Mouse (Mus musculus) CD4-positive, CD25-positive, alpha-beta regulatory T cell, adult 4 months (primary cell): ENCODE data around the gene Anxa9. TPM values are rescaled to one million over a fixed set of nuclear protein-coding genes. Genes with fewer than 3 reads are reported as not detected.
"Not testable (repeated sequence)": the region's sequence is repeated elsewhere in the genome, so short reads cannot be mapped to it uniquely, and the experiment has no call there.

Experiments
- ATAC-seq: one replicate; pipeline ENCODE4 v1.8.0; 2017
- polyA plus RNA-seq, 2 experiments: library from polyadenylated mRNA; unstranded; fragments of 100-300 nt; shearing (Covaris generic); gene quantifications; one replicate each; pipeline ENCODE4 v1.2.1; 2017

Gene Anxa9
- polyA plus RNA-seq: 1 to 10 TPM in 1 of 2 experiments, under 1 TPM in 1; 0.42 to 1.1 TPM

- ATAC-seq: no peak
These were observed at the start of gene Anxa9 for GRCm38 (mm10) chr3:95307100-95307499. Gene Anxa9 (minus strand): TSS chr3:95307176.

- ATAC-seq: not testable (repeated sequence)
These were observed 49.1 kb upstream of the Anxa9 start for GRCm38 (mm10) chr3:95355911-95356544.

- peak; percentile 63 for ATAC-seq
These were observed 42.5 kb upstream of the Anxa9 start for GRCm38 (mm10) chr3:95349491-95349890.

- not testable (repeated sequence) for ATAC-seq
These were observed 41.4 kb upstream of the Anxa9 start for GRCm38 (mm10) chr3:95348343-95348742.

GRCm38 (mm10) chr3:95346454-95346853 is 39.5 kb upstream of the Anxa9 start:
- ATAC-seq: no peak

GRCm38 (mm10) chr3:95343356-95344000 is 36.5 kb upstream of the Anxa9 start:
- ATAC-seq: not testable (repeated sequence)

GRCm38 (mm10) chr3:95338251-95338650 is 31.3 kb upstream of the Anxa9 start:
- ATAC-seq: no peak

GRCm38 (mm10) chr3:95337345-95337744 is 30.4 kb upstream of the Anxa9 start:
- ATAC-seq: no peak

GRCm38 (mm10) chr3:95331528-95331927 is 24.6 kb upstream of the Anxa9 start:
- no peak for ATAC-seq

- no peak for ATAC-seq
These were observed 21.9 kb upstream of the Anxa9 start for GRCm38 (mm10) chr3:95328803-95329404.

GRCm38 (mm10) chr3:95324454-95325144 is 17.6 kb upstream of the Anxa9 start:
- no peak for ATAC-seq

GRCm38 (mm10) chr3:95323429-95323828 is 16.5 kb upstream of the Anxa9 start:
- no peak for ATAC-seq

- ATAC-seq: no peak
These were observed 13.0 kb upstream of the Anxa9 start for GRCm38 (mm10) chr3:95319701-95320625.

- no peak for ATAC-seq
These were observed 12.1 kb upstream of the Anxa9 start for GRCm38 (mm10) chr3:95319110-95319509.

GRCm38 (mm10) chr3:95318548-95318947 is 11.6 kb upstream of the Anxa9 start:
- ATAC-seq: no peak

GRCm38 (mm10) chr3:95317414-95318080 is 10.6 kb upstream of the Anxa9 start:
- peak; percentile 32 for ATAC-seq

GRCm38 (mm10) chr3:95315844-95316550 is 9.0 kb upstream of the Anxa9 start:
- ATAC-seq: no peak

GRCm38 (mm10) chr3:95315094-95315843 is 8.3 kb upstream of the Anxa9 start:
- peak; percentile 90 for ATAC-seq

GRCm38 (mm10) chr3:95314486-95315093 is 7.6 kb upstream of the Anxa9 start, which contains the start of gene Cers2:
Gene Cers2 (plus strand): TSS chr3:95314791.
- no peak for ATAC-seq

- ATAC-seq: no peak
These were observed 7.1 kb upstream of the Anxa9 start for GRCm38 (mm10) chr3:95314075-95314474.
